Mouse (Mus musculus): Measurements from ENCODE around the gene Usp12. TPM values are rescaled to one million over a fixed set of nuclear protein-coding genes. Genes with fewer than 3 reads are reported as not detected.

Gene Usp12
- total RNA-seq, 2 experiments from 2014 or later, result 14.1 to 16.8 TPM

DNA sequence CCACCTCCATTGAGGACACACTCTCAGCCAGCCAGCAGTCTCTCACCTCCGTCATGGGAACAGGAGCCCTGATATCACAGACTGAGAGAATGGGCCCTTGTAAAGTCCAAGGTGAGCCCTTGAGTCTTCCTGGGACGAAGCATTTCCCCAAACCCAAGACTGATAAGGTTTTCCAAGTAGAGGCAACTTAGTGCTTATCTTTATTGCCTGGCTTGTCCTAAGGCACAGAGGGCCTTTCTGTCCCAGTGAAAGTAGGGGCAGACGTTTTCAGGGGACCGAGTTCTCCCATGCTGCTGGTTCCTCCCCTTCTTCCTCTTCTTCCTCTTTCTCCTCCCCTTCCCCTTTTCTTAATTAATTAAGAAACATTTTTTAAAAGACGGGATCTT lies 101.8 kb downstream of the Usp12 start:
- DNase-seq, result no peak

DNA sequence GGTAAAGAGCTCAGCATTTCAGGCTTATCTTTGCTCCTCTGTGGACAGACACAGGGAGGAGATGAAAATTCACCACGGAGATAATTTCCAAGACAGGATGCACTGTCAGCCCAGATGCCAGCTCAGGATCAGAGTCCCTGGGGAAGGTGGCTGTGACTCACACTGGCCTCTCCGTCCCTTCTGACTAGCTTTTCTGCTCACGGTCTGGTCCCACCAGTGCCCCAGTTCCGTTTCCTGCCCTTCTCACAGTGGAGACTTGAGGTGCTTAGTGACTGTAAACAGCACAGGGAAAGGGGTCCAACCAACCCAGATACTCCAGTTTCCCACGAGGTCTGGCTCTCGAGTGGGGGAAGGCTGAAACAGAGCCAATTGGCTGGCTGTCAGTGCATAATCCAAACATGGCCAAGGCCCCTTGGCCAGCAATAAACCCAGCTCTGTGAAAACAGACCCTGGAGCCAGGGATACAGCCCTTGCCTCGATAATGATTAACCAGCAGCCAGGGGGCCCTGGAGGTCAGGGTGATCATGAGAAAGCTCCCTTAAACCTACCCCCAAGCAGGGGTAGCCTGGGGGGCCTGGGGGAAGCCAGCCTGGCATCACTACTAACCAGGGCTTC lies 102.3 kb downstream of the Usp12 start:
- no peak for DNase-seq

DNA sequence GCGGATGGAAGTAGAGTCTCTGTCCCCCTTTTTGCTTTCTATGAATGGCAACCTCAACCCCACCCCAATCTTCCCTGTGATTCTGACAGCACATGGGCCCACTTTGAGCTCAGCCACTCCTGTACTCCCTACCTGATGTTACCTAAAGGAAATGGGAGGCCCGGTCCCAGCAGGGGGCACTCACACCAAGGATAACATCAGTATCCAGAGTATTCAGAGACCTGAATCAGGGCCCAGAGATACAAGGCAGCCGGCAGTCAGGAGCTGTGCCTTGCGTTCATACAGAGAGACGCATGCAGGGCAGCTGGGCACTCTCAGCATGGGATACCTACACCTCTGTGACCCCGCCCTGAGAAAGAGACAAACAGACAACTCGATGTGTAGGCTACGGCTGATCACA lies 103.1 kb downstream of the Usp12 start:
- no peak for DNase-seq

DNA sequence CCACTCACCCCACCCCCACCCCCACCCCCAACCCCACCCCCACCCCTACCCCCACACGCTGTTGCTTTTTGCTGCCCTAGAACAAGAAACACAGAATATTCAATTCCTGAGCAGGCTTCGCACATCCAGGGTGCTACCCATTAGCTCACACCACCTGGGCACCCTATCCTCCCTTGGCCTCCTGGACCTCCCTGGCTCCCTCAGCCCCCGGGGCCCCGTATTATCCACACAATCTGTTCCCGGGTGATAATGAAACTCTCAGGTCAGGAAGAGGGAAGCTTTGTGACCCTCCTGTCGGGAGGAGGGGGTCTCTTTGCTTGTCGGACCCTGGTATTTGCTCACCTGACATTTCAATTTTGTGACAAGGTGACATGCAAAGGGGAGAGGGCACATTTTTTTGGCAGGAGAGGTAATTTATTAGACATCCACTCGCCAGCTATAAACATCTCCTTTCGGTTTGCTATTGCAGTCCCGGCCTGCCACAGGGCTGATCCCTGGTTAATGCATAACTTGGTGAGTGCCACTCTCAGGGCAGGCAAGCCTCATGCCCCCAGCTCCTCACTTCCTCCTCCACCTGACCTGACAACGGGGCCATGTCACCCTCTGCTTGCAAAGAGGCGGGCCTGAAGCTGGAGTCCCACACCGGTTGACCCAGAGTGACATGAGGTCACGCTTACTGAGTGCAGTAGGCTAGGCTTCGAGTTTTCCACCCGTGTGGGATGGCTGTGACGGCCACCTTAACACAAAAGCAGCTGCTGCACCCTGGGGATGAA lies 107.1 kb downstream of the Usp12 start:
- no peak for DNase-seq

DNA sequence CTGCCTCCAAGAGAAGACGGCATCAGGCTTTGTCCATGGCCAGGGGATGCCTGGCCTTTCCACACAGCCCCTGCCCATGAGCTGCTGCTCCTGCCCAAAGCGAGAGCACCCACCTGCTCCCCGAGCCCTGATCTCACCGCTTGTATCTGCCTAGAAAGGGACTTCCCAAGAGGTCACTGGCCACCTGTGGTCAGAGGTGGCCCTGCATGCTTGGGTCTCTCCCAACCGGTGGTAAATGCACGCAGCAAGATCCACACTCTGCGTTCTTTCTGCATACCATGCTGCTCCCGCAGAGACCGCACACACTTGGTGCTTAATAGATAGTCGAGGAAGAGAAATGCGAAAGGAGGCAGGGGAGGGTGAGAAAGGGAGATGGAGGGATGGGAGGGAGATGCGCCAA lies 107.9 kb downstream of the Usp12 start:
- DNase-seq, result no peak

Other genes with a start within 250 kb of the Usp12 start
- not detected for gene Gm3415, start 238.9 kb downstream of the Usp12 start, total RNA-seq (2021)
- gene Gpr12, start 209.8 kb downstream of the Usp12 start, total RNA-seq (2021), result not detected
- 100 to 1,000 TPM; 103 to 126 TPM for gene Rpl21, start 37.9 kb upstream of the Usp12 start, total RNA-seq (2021)
- gene Rasl11a, start 50.1 kb upstream of the Usp12 start, total RNA-seq (2021), result 1 to 10 TPM; 1.2 to 1.9 TPM
- gene Gtf3a, start 153.7 kb upstream of the Usp12 start, total RNA-seq (2021), result 10 to 100 TPM; 23.6 to 25.3 TPM
- 10 to 100 TPM; 20.2 to 20.8 TPM for gene Mtif3, start 168.8 kb upstream of the Usp12 start, total RNA-seq (2021)

All from gastrocnemius, postnatal 25 days (tissue).